Mouse (Mus musculus): ENCODE measurements at regions not wholly inside any gene's neighbourhood (a gene's known extent, or its start where the extent isn't known, plus 50 kb on each side); places are given as distances from the start of the nearest gene placed in this dataset.
"Not testable (repeated sequence)": the region's sequence is repeated elsewhere in the genome, so short reads cannot be mapped to it uniquely, and the experiment has no call there.

- no peak for DNase-seq (ENCODE audit: low read depth, low spot score)
Measured at GRCm38 (mm10) chr13:78904102-78904501, 704.5 kb upstream of the Nr2f1 start.

- DNase-seq (ENCODE audit: low read depth, low spot score), result peak; percentile 48
Measured at GRCm38 (mm10) chr13:78900693-78901092, 701.1 kb upstream of the Nr2f1 start.

GRCm38 (mm10) chr13:78892252-78892651, 692.7 kb upstream of the Nr2f1 start:
- DNase-seq (ENCODE audit: low read depth, low spot score), result no peak

DNA sequence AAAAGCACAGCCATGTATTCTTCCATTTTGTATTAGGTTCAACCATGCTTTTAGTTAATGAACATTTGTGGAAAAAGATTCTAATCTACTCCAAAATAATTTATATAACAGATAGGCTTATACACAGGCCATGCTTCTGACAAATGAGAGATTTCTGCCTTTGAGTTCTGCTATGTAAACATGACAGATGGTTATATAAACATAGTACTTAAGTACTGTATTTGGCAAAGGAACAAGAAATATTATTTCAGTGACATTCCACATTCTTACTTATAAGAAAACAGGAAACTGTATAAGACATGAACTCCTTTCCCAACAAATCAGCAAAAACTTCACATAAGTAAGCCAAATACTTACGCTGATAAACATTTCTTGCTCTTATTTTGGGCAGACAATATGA, 683.5 kb upstream of the Nr2f1 start:
- peak; percentile 24 for DNase-seq (ENCODE audit: low read depth, low spot score)

GRCm38 (mm10) chr13:78872582-78872981, 673.0 kb upstream of the Nr2f1 start:
- DNase-seq (ENCODE audit: low read depth, low spot score), result no peak

GRCm38 (mm10) chr13:78871976-78872375, 672.4 kb upstream of the Nr2f1 start:
- DNase-seq (ENCODE audit: low read depth, low spot score), result no peak

GRCm38 (mm10) chr13:78871254-78871653, 671.7 kb upstream of the Nr2f1 start:
- DNase-seq (ENCODE audit: low read depth, low spot score), result no peak

DNA sequence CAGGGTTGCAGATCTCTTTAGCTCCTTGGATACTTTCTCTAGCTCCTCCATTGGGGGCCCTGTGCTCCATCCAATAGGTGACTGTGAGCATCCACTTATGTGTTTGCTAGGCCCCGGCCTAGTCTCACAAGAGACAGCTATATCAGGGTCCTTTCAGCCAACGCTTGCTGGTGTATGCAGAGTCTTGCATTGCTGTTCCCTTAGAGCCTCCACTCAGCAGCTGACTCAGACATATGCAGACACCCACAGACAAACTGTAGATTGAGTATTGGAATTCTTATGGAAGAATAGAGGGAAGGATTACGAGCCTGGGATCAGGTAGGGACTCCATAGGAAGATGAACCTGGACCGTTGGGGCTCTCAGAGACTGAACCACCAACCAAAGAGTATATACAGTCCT, 624.8 kb upstream of the Nr2f1 start:
- DNase-seq (ENCODE audit: low read depth, low spot score), result not testable (repeated sequence)

- DNase-seq (ENCODE audit: low read depth, low spot score), result peak; percentile 99
Measured at GRCm38 (mm10) chr13:78809656-78810055, 610.1 kb upstream of the Nr2f1 start.

- peak; percentile 37 for DNase-seq (ENCODE audit: low read depth, low spot score)
Measured at GRCm38 (mm10) chr13:78802838-78803124, 603.2 kb upstream of the Nr2f1 start.

GRCm38 (mm10) chr13:78802011-78802837, 602.7 kb upstream of the Nr2f1 start:
- peak; percentile 64 for DNase-seq (ENCODE audit: low read depth, low spot score)

DNA sequence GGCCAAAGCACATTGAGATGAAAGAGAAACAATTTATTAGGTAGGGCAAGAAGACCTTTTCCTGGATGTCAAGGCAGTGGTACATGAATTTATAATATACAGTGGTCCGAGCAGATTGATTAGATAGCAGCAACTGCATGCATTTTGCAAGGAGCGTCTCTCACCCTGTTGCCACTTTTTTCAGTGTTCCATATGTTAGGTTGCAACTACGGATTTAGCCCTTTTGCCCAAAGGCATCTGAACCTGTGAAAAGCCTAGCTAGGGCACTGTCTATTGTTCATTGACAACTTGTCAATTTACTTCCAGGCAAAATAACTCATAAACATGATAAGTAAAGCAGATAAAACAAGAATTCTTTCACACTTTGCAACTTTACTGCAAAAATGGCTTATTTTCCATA, 600.1 kb upstream of the Nr2f1 start:
- DNase-seq (ENCODE audit: low read depth, low spot score), result no peak

GRCm38 (mm10) chr13:78795228-78795627, 595.7 kb upstream of the Nr2f1 start:
- no peak for DNase-seq (ENCODE audit: low read depth, low spot score)

DNA sequence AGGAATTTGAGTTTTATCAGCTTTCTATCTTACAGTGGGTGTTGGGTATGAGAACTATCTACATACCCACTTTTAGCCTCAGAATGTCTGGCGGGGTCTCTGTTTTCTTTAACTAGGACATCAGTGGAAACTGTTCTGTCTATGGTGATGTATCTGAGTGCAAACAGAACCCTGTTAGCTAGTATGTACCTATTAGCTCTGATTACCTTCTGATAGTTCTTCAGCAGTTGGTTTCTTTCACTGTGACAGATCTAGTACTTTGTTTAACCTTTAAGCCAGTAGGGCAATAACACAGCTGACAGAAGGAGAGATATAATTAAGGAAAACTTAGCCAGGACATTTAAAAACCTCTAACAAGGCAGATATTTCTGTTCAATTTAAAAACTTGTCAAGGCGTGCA, 584.7 kb upstream of the Nr2f1 start:
- DNase-seq (ENCODE audit: low read depth, low spot score), result no peak

DNA sequence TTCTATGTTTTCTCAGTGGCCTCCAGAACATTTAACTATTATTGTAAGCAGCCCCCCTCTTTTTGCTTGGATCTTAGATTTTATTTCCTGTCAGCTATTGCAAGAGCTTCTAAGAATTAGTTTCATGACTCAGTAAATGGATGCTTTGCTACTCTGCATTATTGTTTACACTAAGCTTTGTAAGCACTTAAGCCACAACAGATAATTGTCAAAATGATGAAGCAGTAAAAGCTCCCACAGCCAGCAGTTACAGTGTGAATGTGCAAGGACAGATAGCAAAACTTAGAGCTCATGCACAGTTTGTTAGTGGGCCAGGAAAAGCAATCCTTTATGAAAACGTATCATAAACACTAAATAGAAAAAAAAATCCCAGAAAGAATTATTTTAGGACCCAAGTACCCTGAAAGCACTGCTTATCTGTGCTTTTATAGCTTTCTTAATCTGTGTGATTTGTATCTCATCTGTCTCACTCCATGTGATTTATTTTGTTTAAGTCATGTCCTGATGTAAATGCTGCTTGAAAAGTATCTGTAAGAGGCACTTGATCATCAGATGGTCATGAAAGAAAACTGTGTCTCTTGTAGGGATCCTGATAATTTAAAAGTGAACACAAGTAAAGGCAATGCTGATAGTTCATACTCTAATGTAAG, 584.2 kb upstream of the Nr2f1 start:
- no peak for DNase-seq (ENCODE audit: low read depth, low spot score)

Measured in 3T3-L1 (cell line).